Mouse (Mus musculus) T-cell, adult 66 days (primary cell): ENCODE results near the gene Defb20. TPM values are rescaled to one million over a fixed set of nuclear protein-coding genes. Genes with fewer than 3 reads are reported as not detected.

Experiments
- total RNA-seq, 2 experiments: library from RNA; stranded (reverse); gene quantifications; 3 replicates in 1 of 2; 4 replicates in 1 of 2; pipeline ENCODE4 v1.2.4; 2023

Defb20 gene
- total RNA-seq = not detected

GRCm38 (mm10) chr2:152476763-152477162, at the start of gene Defb20:
Defb20 (plus strand) TSS chr2:152477063.

GRCm38 (mm10) chr2:152464570-152465150, 12.2 kb upstream of the Defb20 start, which contains the start of gene Defb23:
Defb23 (minus strand) TSS chr2:152464620.

GRCm38 (mm10) chr2:152490038-152490437, 13.2 kb downstream of the Defb20 start, which contains the start of gene Defb22:
Defb22 (minus strand) TSS chr2:152490138.

GRCm38 (mm10) chr2:152511592-152511991, 34.7 kb downstream of the Defb20 start, which contains the start of gene Defb26:
Defb26 (minus strand) TSS chr2:152511692.

GRCm38 (mm10) chr2:152517981-152518380, 41.1 kb downstream of the Defb20 start, which contains the start of gene Defb28:
Defb28 (plus strand) TSS chr2:152518255.

Other genes with a start within 250 kb of the Defb20 start
- 10 to 100 TPM; 62.4 to 64.2 TPM for gene Tbc1d20, start 183.2 kb upstream of the Defb20 start, total RNA-seq
- 100 to 1,000 TPM; 263 to 264 TPM for gene Rbck1, start 144.4 kb upstream of the Defb20 start, total RNA-seq
- gene Trib3, start 133.0 kb upstream of the Defb20 start, total RNA-seq = 10 to 100 TPM; 13.8 to 16.6 TPM
- not detected for gene Nrsn2, start 100.4 kb upstream of the Defb20 start, total RNA-seq
- under 1 TPM; 0.62 to 0.64 TPM for gene Sox12, start 79.0 kb upstream of the Defb20 start, total RNA-seq
- 1 to 10 TPM; 2.0 to 2.3 TPM for gene Zcchc3, start 62.0 kb upstream of the Defb20 start, total RNA-seq
- under 1 TPM in 1 of 2 experiments, not detected in 1; 0.38 TPM for gene 6820408C15Rik, start 61.5 kb upstream of the Defb20 start, total RNA-seq
- gene Defb23, start 12.4 kb upstream of the Defb20 start, total RNA-seq = not detected
- not detected for gene Defb22, start 13.1 kb downstream of the Defb20 start, total RNA-seq
- not detected for gene Defb26, start 34.6 kb downstream of the Defb20 start, total RNA-seq
- not detected for gene Defb28, start 41.2 kb downstream of the Defb20 start, total RNA-seq
- gene Defb29, start 63.0 kb downstream of the Defb20 start, total RNA-seq = not detected
- not detected for gene Gm17416, start 92.3 kb downstream of the Defb20 start, total RNA-seq
- not detected for gene Defb21, start 95.7 kb downstream of the Defb20 start, total RNA-seq
- gene Defb19, start 103.2 kb downstream of the Defb20 start, total RNA-seq = not detected
- gene Defb45, start 122.3 kb downstream of the Defb20 start, total RNA-seq = not detected
- not detected for gene Defb36, start 127.3 kb downstream of the Defb20 start, total RNA-seq
- not detected for gene Defb25, start 146.0 kb downstream of the Defb20 start, total RNA-seq
- not detected for gene Rem1, start 149.9 kb downstream of the Defb20 start, total RNA-seq
- 100 to 1,000 TPM; 161 to 185 TPM for gene H13, start 192.4 kb downstream of the Defb20 start, total RNA-seq
- gene Mcts2, start 210.0 kb downstream of the Defb20 start, total RNA-seq = 10 to 100 TPM; 37.7 to 40.0 TPM